Mouse (Mus musculus) telencephalon, adult 2 months (tissue): ENCODE data around the gene Dapk1.

Experiments
- DNase-seq: peaks from one replicate; pipeline ENCODE4 v3.0.0-alpha.2; 2011; ENCODE audit warnings: low read depth, low spot score

Dapk1 gene

DNA sequence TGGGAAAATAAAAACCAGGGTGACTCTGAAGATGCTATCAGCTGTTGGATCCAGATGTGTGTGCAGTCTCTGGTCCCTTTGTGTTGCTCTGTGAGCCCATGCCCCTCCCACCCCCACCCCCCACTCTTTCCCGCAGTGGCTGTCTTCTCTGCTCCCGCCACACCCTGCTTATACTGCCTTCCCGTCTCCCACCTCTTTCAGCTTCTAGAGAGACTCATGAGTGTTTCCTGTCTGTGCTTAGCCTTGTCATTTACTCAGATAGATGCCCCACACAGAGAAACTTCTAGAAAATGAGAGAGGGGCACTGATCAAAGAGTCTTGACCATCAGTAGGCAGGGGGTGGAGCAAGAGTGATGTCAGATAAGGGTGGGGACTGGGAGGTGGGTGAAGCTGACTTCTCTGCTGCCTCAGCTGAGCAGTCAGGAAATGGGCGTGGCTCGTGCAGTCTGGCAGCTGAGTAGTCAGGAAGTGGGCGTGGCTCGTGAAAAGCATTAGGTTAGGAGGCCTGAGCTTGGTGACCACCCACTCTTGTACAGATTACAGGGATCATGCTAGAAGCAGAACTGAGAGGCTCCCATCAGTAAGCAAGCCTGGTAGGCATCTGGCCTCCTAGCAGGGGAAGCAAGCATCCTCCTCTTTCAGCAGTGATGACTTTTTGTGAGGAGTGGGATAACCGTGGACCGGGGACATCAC, 136.0 kb downstream of the Dapk1 start:
- no peak for DNase-seq

- DNase-seq, result no peak
Observed at GRCm38 (mm10) chr13:60738429-60738828, 136.7 kb downstream of the Dapk1 start.

- DNase-seq, result no peak
Observed at GRCm38 (mm10) chr13:60740248-60740647, 138.5 kb downstream of the Dapk1 start.

GRCm38 (mm10) chr13:60742611-60743010, 140.9 kb downstream of the Dapk1 start:
- DNase-seq, result no peak

DNA sequence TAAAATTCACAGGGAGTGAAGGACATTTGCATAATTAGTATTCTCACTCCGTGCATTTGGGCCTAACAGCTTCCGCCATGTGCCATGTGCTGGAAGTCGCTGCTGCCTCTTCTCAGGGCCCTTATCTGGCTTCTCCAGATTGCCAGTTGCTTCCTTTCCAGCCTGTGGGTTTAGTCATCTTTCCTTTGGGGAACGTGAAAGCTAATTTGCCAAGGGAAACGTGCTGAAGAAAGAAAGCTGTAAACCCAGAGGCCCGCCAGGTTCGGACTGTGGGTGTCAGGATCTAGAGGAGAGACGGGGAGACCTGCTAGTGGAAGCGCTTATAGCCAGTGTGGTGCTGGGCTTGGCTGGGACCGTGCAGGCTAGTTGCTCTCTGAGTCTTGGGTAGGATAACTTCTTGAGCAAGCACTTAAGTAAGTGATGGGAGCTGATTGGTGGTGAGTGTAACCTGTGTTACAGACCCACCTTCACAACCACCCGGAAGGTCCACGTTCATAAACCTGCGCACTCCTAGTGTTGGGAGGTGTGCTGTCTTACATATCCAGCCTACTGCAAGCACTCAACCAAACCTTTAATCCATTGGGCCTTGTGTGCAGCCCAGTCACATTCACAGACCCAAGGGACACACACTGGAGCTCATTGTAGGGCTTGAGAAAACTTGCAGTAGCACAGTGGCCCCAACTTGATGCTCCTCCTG, 141.8 kb downstream of the Dapk1 start:
- DNase-seq, result no peak

DNA sequence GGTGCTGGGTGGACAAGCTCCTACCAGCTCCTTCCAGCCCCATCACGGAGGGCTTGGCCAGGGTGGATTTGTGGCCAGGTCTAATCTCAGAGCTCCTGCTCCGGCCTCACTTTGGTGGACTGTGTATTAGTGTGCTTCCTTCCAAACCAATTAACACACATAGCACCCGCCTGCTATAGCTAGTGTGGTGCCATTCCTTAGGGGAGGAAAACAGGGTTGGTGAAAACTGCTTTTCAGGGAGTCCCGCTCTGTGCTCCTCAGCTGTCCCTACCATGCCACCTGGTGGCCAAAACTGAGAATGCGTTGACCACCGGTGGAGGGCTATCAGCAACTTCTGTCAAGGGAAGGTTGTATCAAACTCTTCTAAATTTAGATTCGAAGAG, 142.3 kb downstream of the Dapk1 start:
- no peak for DNase-seq

- no peak for DNase-seq
Observed at GRCm38 (mm10) chr13:60744736-60745135, 143.0 kb downstream of the Dapk1 start.

DNA sequence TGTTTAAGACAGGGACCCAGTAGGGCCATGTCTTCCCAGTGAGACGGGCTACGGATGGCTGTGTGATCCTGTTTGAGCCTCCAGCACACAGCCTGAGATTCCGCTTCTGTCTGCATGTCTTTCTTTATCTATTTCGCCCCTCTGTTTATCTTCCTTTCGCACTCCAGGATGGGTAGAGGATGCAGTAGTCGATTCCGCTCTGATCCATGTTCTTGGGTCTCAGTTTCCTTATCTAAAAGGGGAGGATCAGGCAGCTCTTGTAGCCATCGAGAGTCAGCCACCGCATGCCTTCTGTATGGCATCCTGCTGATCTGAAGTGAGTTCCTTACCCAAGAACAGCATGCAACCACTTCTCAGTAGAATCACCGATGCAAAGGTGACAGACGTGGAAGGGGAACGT, 143.6 kb downstream of the Dapk1 start:
- DNase-seq, result no peak

GRCm38 (mm10) chr13:60746271-60746670, 144.5 kb downstream of the Dapk1 start:
- DNase-seq, result no peak

- DNase-seq, result no peak
Observed at GRCm38 (mm10) chr13:60747201-60747600, 145.5 kb downstream of the Dapk1 start.

DNA sequence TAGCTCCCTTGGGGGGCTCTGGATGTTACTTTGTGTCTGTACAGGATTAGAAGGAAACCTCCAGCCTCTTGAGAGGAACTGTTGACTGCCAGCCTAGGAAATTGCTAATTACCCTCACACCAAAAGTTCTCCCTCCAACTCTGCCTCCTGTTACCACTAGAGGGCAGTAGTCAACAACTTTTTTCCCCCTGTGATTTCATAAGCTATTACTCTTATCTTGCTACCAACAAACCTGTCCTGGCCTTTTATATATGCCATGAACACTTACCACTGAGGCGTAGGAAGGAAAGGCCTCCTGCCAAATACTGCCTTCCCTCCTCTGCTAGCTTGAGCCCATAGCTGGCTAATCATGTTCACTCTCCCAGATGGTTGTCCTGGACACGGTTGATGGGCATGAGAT, 146.8 kb downstream of the Dapk1 start:
- DNase-seq, result no peak

- DNase-seq, result no peak
Observed at GRCm38 (mm10) chr13:60750930-60751329, 149.2 kb downstream of the Dapk1 start.

DNA sequence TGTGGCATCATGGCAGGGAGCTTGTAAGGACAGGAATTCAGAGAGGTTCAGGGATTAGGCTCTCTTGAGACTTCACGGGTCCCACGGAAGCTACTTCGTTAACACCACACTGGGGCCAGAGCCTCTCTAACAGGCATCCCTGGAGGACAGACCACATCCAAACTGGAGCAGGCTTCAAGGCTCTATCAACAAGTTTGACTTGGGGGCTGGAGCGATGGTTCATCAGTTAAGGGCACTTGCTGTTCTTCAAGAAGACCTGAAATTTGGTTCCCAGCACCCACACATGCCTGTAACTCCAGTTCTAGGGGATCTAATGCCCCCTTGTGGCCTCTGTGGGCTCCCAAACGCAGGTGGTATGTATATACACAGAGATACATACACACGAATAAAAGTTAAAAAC, 151.5 kb downstream of the Dapk1 start:
- DNase-seq, result no peak

DNA sequence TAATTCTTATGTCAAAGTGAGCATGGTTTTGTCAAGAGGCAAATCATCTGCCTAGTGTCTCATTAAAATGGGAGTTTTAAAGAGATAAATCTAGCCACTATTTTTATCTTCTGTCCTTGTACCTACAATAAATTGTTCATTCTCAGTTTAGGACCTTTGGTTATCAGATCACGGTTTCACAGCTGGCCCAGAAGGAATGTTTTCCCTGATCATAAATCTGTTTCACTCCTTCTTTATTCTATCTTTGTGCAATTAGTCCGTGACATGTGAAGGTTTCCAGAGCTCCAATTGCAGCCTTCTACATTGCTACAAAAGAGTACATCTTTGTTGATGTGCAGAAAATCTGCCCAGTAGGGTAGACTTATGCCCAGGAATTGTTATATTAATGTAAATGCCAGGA, 153.5 kb downstream of the Dapk1 start:
- DNase-seq, result no peak

GRCm38 (mm10) chr13:60757292-60757691, 155.5 kb downstream of the Dapk1 start:
- DNase-seq, result no peak

GRCm38 (mm10) chr13:60759136-60759535, 157.4 kb downstream of the Dapk1 start:
- DNase-seq, result no peak

- DNase-seq, result no peak
Observed at GRCm38 (mm10) chr13:60760392-60760791, 158.6 kb downstream of the Dapk1 start.

DNA sequence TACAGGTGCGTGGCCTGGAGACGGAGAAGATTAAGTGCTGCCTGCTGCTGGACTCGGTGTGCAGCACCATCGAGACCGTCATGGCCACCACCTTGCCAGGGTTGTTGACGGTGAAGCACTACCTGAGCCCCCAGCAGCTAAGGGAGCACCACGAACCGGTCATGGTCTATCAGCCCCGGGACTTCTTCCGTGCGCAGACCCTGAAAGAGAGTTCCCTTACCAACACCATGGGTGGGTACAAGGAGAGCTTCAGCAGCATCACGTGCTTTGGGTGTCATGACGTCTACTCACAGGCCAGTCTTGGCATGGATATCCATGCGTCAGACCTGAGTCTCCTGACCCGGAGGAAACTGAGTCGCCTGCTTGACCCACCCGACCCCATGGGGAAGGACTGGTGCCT, 159.4 kb downstream of the Dapk1 start:
- DNase-seq, result no peak

DNA sequence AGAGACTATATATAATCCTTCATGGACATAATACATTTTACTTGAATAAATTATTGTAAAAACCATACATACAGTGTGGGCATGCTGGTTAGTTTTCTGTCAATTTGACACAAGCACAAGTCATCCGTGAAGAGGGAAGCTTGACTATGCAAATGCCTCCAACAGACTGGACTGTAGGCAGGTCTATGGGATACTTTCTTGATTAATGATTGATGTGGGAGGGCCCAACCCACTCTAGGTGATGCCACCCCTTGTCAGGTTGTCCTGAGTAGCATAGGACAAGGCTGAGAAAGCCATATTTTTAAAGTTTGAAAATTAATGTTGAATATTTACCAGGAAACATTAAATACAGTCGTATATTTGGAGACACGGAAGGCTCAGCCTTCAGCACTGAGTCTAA, 178.8 kb downstream of the Dapk1 start:
- no peak for DNase-seq

DNA sequence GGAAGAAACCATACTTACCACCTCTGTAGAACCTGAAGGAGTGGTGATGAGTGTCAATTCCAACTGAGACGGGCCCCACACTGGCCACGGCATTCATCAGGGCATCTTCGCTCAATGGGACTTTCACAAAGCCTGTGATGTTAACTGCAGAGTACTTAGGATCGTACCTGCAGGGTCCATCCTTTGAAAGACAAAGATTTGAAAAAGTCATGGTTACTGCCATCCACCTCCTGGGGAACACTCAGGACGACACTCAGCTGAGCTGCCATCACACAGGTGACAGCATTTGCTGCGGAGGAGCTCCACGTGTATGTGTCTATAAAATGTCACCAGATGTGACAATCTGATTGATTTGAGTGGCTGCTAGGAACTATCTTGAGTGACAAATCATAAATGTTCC, 181.6 kb downstream of the Dapk1 start:
- no peak for DNase-seq

DNA sequence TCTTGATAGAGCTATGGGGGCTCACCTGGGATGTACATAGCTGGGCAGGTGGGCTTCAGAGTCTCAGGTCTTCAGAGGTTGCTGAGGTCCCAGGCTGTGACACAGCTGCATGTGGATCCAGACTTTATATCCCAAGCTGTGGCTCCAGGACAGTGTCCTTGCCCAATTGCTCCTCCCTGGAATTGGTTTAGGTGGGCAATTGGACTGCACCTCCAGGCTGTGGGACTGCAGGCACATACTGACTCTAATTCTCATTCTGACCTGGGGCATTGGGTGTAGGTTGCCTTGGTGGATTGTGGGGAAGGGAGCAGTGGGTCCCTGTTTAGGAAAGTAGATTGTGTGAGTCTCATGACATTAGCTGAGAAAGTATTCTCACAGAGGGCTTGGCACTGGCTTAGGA, 184.5 kb downstream of the Dapk1 start, which contains the start of gene BC051665:
Gene BC051665 (minus strand): TSS at position 101 of the 400 bp plus-strand sequence.
- DNase-seq, result no peak

GRCm38 (mm10) chr13:60789466-60789865, 187.7 kb downstream of the Dapk1 start:
- DNase-seq, result no peak

GRCm38 (mm10) chr13:60802749-60803148, 201.0 kb downstream of the Dapk1 start, which contains the start of gene Ctsll3:
TSS of gene Ctsll3 (minus strand) at chr13:60802849.
- DNase-seq, result no peak
